Mouse (Mus musculus) layer of hippocampus, postnatal 10 days (tissue): ENCODE measurements around the gene Cmtm1. TPM values are rescaled to one million over a fixed set of nuclear protein-coding genes. Genes with fewer than 3 reads are reported as not detected.
"Not testable (repeated sequence)": the region's sequence is repeated elsewhere in the genome, so short reads cannot be mapped to it uniquely, and the experiment has no call there.

Experiments
- DNase-seq, 2 experiments: peaks; one replicate each; pipeline ENCODE4 v3.0.0; 2021; ENCODE audit warnings: low spot score in 2 of 2
- total RNA-seq, 2 experiments: library from RNA; stranded (reverse); gene quantifications; 2 replicates each; pipeline ENCODE4 v1.2.3; 2021

Gene Cmtm1
- total RNA-seq, 2 experiments from 2014 or later: not detected

DNA sequence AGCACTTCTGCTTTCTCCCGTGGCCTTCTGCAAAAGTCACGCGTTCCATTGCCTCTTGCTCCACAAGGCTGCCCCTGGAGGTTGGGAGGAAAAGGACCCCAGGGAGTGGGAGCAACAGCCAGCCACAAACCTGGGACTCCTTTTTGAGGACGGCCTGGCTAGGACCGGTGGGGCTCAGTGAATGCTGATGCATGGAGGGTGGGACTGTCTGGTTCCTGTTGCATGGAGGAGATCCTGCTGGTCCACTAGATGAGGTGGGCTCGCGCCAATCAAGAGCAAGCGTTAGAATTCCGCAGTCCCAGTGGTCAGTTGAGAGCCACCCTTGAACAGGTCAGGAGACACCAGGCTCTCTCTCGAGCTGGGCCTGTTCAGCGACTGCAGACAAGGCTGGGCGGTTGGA, 12.0 kb upstream of the Cmtm1 start, which contains the start of gene Cmtm2b:
Cmtm2b (plus strand) TSS at position 301 of the 400 bp plus-strand sequence.
- not testable (repeated sequence) for DNase-seq

DNA sequence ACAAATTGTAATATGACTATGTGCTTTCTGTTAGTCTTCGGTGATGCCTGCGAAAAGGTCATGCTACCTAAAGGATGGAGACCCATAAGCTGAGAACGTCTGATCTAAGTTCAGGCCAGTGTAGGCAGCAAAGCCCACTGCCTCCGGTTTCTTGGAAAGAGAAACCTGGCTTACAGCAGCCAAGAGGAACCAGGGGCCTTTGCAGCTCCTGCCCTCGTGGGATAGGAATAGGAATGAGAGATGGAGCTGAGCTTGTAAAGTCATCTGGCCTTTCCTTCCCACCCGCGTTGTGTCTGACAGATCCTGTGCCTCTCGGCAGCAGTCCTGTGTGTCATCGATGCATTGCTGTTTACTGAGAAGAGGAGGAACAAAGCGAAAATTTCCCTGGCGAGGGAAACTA, 11.3 kb upstream of the Cmtm1 start, which contains the start of gene Gm11020:
Gm11020 (plus strand) TSS at position 301 of the 400 bp plus-strand sequence.
- DNase-seq: not testable (repeated sequence)

DNA sequence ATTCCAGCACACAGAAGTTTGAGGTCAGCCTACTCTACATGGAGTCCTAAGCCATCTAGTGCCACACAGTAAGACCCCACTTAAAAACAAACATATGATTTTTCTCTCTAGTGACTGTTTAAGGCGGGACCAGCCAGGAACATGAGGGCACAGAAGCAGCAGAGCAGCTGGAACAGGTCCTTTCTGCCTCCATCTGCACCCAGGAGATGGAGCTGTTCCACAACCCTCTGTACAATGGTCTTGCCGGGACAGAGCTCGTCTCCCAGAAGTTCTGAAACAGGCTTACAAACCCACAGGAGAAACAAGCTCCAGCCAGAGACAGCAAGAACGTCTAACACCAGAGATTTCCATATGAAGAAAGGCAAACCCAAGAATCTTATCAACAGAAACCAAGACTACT, 3.4 kb upstream of the Cmtm1 start:
- DNase-seq: peak in 1 of 2 experiments; percentile 28

DNA sequence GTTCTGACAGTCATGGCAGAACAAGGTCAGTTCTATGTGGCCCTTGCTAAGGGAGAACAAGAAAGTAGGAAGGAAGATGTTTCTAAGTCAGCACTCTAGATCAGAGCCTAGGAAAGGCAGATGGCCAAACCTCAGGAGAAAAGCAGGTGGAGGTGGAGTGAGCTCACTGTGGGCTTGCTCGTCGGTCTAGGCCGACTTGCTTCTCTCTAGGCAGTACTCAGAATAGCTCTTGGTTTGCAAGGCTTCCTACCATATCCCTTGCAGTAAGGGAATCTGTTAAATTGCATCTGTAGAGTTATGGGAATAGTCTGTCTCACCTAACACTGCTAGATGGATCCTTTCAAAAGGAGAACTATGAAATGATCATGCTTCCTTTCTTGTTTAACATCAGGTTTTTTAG, 2.1 kb upstream of the Cmtm1 start:
- not testable (repeated sequence) for DNase-seq

DNA sequence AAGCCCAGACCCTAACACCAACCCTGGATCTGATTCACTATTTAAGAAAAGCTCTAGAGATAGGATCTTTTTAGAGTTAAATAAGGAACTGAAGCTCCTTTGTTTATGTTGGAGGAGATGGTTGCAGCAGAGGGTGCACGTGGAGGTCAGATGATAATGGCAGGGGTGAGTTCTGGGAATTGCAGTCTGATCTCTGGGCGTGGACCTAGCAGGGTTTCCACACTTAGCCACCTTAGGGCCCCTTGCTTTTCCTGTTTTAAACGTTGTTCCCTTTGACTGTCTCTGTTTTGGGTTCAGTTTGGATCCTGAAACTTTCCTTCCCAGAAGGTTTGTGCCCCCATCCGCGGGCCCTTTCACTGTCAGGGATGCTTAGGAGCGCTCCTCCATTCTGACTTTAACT, 1.6 kb downstream of the Cmtm1 start:
- DNase-seq: not testable (repeated sequence)

DNA sequence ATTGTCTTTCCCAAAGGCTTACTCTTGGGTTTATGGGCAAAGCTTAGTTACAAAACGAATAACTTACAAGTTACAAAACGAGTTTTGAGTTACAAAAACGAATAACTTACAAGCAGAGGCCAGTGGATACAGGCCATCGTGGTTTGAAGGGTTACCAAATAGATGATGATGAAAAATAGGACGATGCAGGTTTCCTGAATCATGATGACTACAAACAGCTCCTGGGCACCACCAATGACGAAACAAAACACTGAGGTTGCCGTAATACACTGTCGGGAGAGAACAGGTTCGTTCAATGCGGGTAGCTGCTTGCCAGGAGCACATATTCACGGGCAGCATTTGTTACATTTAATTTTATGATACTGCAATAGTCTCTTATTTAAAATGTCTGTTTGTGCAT, 5.0 kb downstream of the Cmtm1 start:
- DNase-seq: no peak

DNA sequence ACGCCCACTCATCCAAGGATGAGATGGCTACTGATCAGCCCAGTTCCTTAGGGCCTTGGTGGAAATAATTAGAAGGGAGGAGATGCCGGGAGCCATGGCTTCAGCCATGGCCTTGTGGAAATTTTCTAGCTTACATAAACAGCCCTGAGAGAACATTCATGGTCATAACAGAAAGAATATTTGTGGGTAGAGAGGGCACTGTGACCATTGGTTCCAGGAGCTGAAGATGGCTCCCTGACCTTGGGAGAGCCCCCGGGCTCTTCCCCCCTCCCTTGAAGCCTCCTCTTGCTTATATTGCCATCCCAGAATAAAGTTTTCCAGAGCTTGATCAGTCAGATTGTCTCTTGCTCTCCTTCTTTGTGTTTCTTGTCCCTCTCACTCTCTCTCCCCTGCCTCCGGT, 7.4 kb downstream of the Cmtm1 start:
- not testable (repeated sequence) for DNase-seq

DNA sequence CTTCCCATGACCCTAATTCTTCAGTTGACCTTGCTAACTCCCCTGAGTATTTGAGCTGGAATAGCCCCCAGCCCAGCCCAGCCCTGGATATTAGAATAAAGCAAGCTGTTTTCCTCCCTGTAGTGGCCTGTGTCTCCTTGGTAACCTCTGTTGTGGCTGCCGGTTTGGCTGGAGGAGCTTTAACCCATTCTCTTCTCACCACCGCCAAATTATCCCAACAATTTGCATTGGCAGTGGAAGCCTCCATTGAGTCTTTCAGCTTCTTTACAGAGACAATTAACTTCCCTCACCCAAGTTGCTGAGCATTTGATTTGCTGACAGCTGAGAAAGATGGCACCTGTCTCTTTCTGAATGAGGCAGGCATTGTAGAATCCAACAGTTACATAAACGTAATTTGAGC, 8.4 kb downstream of the Cmtm1 start:
- DNase-seq: peak; percentile 12 to 35

DNA sequence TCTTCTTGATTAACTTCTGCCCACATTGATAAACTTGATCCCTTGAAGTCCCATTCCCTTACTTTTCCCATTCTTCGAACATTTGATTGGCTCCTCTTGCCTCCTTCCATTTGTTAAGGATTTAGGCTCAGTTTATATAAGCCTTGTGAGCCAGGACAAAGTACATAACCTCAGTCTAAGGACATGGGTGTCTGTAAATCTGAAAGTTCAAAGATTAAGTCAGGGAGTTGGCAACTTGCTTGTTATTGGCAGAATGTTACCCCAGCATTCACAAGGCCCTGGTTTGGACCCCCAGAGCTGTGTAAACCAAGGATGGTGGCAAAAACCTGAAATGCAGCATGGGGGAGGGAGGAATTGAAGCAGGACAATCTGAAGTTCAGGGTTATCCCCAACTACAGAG, 15.5 kb downstream of the Cmtm1 start:
- no peak for DNase-seq

DNA sequence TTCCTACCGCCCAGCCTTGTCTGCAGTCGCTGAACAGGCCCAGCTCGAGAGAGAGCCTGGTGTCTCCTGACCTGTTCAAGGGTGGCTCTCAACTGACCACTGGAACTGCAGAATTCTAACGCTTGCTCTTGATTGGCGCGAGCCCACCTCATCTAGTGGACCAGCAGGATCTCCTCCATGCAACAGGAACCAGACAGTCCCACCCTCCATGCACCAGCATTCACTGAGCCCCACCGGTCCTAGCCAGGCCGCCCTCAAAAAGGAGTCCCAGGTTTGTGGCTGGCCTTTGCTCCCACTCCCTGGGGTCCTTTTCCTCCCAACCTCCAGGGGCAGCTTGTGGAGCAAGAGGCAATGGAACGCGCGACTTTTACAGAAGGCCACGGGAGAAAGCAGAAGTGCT, 16.9 kb downstream of the Cmtm1 start, which contains the start of gene Cmtm2a:
Cmtm2a (minus strand) TSS at position 101 of the 400 bp plus-strand sequence.
- not testable (repeated sequence) for DNase-seq

DNA sequence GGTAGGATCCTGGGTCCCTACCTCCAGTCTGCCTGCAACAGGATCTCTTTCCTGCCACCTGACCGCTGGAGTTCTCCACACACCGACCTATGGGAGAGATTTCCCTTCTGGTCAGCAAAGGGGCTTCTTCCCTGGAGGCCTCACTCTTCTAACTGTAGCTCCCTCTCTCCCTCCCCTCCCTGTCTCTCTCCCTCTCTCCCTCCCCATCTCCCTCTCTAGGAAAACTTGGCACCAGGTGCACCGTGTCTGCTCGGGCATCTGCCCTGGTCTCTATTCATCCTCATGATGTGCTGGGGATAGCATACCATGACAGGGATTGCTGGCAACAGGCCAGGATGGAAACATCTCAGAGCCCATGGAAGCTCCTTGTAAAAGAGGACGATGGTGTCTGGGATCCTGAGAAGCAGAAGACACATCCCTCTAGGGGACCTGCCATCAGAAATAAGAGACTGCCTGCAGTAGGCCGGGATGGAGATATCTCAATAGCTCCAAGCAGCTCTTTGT, 41.0 kb downstream of the Cmtm1 start:
- no peak for DNase-seq

DNA sequence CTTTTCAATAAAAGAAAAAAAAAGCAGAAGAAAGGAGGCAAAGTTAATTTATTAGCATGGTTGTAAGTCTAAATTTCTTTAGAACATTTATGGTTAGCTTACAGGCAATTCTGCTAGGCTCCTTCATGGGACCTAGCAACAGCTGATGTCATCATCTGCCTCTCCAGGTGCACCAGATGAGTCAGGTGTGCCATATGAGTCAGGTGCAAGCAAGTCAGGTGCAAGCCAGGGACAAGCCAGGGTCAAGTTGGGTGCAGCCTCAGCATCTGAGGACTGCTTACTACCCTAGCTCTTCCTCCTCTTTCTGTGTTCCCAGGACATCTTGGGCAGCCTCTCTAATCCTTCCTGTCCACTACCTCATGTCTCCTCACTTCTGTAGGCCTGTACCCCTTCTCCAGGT, 41.6 kb downstream of the Cmtm1 start:
- DNase-seq: no peak

DNA sequence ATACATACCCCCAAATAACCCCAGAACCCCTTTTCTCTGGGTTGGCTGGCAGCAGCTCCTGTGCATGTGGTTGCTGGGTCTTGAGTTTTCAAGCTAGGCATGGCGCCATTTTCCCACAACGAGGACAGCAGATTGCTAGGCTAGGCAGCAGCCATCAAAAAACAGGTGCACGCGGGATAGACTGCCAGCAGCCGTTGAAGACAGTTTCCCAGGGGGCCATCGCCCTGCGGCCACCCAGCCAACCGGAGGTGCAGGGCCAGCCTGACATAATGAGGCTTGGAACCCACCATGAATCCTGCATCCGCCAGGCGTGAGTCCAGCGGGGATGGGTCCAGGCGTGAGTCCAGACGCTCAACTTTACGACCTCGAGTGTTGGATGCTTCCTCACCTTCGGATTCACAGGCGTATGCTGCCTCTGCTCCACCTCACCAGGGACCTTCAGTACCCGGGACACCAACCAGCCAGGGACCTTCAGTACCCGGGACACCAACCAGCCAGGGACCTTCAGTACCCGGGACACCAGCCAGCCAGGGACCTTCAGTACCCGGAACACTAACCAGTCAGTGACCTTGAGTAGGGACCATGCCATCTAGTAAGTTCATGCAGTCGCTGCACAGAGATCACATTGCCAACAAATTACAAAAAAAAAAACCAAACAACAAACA, 45.5 kb downstream of the Cmtm1 start:
- DNase-seq: not testable (repeated sequence)

DNA sequence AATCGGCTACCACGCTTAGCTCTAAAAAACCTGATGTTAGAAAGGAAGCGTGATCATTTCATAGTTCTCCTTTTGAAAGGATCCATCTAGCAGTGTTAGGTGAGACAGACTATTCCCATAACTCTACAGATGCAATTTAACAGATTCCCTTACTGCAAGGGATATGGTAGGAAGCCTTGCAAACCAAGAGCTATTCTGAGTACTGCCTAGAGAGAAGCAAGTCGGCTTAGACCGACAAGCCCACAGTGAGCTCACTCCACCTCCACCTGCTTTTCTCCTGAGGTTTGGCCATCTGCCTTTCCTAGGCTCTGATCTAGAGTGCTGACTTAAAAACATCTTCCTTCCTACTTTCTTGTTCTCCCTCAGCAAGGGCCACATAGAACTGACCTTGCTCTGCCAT, 48.1 kb downstream of the Cmtm1 start:
- not testable (repeated sequence) for DNase-seq

DNA sequence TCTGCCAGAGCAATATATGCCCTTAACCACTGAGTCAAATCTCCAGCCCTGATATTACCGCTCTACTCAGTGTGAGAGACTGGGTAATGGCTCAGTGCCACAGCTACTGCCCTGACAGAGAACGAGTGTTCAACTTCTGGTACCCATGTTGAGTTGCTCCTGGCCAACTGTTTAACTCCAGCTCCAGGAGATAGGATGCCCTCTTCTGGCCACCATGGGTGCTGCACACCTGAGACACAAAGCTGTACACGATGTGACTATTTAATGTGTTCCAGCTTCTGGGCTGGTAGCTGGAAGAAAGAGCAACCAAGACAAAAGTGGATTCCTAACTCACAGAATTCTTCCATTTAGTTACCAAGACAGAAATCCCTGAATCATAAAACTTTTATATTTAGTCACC, 56.9 kb downstream of the Cmtm1 start:
- DNase-seq: no peak

DNA sequence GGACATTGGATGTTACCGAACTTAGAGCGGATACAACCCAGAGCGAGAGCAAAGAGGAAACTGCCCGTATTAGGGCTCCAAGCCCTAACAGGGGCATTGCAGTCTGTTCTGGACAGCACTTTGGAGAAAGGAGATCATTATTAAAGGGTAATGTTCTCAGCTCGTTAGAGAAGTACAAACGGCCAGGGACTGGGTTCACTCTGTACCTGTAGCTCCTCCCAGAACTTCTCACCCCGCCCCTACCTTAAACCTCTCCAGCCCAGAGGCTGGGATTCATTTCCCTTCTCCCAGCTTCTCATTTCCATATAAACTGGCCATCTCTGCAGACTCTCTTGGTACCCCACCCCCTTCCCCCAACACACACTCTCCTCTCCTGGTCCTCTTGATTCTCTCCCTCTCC, 58.5 kb downstream of the Cmtm1 start:
- no peak for DNase-seq

DNA sequence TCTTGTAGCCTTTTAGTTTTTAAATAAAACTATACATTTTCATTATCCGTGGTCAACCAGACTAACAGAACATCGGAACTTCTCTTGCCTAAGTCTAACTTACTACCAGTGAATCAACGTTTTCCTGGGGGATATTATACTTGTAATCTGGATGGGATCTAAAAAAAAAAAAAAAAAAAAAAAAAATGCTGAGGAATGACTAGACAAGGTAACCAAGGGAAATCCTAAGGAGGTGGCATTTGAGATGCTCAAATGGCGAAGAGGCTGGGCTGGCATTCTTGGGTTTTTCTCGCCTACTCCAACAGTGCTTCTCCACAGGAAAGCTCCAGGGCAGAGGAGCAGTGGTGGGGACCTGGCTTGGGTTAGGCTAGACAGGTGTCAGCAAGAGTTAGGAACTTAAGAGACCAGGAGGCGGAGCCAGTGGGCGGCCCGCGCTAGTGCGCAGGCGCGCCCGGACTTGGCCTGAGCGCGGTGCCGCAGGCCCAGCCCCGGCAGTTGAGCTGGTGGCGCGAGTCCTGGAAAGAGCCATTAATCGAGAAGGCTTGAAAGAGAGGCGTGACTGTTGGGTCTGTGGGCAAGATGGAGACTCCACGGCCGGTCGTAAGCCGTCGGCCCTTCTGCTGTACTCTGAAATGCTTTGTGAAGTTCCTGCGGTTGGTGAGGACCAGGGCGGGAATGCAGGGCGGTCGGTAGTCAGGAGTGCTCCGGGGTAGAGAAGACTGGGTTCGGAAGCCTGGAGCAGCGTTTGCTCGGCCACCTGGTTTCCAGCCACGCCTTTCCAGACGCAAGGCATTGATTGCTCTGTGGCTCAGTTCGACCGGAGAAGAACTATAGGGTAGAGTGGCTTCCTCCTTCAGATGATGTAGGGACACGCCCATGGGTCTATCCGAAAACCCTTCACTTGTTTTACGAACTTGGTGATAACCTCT, 59.2 kb downstream of the Cmtm1 start, which contains the start of gene Cklf:
Cklf (plus strand) TSS at position 423 of the 929 bp plus-strand sequence.
- DNase-seq: peak; percentile 77 to 82

DNA sequence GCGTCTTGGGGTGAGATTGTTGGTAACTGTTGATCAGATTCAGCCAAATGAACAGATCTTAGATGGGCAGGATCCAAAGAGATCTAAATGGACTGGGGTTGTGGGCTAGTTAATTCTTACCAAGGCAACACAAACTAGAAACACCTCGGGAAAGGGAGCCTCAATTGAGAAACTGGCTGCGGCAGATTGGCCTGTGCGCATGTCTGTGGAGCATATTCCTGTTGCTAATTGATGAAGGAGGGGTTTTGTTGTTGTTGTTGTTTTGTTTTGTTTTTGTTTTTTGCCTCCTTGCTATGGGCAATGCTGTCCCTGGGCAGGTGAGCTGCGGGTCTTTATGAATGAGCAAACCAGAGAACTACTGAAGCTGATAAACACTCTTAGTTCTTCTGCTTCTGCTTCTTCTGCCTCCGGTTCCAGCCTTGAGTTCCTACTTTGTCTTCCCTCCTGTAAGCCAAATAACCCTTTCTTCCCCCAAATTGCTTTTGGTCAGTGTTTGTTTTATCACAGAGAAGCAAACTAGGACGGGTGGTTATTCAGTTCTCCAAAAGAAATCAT, 60.4 kb downstream of the Cmtm1 start:
- DNase-seq: no peak

DNA sequence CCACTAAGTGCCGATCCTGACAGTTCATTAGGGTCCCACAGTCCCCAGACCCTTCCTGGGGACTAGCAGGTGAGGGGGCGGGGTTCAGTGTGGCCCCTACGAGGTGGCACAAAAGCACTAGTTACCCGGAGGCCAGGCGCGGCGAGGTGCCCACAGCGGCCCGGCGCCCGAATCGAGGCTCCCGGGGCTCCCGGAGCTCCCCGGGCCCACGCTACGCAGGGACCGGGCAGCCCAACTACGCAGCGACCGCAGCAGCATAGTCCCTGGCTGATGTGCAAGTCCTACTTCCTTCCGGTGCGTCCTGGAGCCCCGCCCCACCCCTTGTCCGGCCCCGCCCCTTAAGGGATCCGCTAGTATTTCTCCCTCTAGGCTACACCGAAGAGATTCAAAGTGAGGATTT, 61.7 kb downstream of the Cmtm1 start, which contains the start of gene Tk2:
Tk2 (minus strand) TSS at position 283 of the 400 bp plus-strand sequence.
- peak; percentile 68 to 78 for DNase-seq

DNA sequence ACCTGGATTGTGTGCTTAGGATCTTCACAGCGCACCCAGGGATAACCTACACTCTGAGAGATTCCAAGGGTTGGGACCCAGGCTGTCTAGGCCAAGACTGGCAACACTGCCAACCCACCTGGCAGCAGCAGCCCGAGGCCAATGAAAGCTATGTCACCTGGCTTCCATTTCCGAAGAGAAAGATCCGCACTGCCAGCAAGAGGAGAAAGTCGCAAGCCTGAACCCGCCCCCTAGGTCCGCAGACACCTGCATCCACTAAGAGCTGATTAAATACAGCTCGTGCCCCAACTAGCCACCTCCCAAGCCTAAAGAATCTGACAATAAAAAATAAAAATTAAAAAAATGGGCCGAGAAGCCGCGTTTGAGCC, 62.1 kb downstream of the Cmtm1 start:
- DNase-seq: peak in 1 of 2 experiments; percentile 34
